Mouse (Mus musculus) 3T3-L1 (cell line): ENCODE results near the gene Scgb2b2.

Source experiments
- DNase-seq: peaks from one replicate; pipeline ENCODE4 v3.0.0-alpha.2; 2015; ENCODE audit warnings: low read depth, low spot score

Gene Scgb2b2

GRCm38 (mm10) chr7:31290208-31290607 is at the start of gene Scgb2b2:
Scgb2b2 (plus strand) TSS chr7:31290508.
- DNase-seq: no peak

GRCm38 (mm10) chr7:31291721-31292120 is 1.4 kb downstream of the Scgb2b2 start, which contains the start of gene Scgb1b2:
Scgb1b2 (minus strand) TSS chr7:31291821.
- DNase-seq: no peak
